In the genomic region with DNA sequence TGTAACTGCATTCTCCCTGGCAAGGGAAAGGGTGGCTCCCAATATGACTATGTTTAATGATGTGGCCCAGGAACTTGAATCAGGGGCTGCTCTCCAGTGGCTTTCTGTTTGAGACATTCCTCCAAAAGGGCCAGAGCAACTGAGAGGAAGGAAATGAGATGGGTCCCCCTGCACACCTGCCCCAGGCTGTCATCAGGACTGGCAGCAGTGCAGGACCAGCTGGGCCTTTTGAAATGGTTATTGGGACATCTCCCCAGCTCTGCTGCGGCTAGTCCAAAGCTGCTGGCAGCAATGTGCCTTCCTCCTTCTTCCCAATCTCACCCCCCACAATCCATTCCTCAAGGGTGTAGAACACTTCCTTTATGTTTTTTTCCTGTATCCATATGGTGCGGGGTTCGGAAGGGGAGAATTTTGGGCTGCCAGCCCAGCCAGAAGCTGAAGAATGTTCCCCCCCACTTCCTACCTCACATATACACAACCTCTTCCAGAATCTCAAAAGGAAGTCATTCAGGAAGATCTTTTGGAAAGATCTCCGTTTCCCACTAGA, we compare ENCODE assay signal across 21 mouse cellular contexts.
DNase-seq lines count a peak whose midpoint lies in the region; ATAC-seq and TF ChIP-seq lines count a peak whose summit lies in the region.
"Had no signal": no experiment of that assay in that cellular context is flagged by ENCODE, and none has a peak within 500 bp of the region (broad histone marks: within the 10 kb centered on the region; RNA-seq: fewer than 3 reads in every experiment).

No protein-coding gene starts in this region.

- no peak overlapping the region for H3K9ac ChIP-seq in liver, embryonic 11.5 days (ENCODE audit: low read depth, low read length)
- H3K9ac ChIP-seq: embryonic facial prominence, embryonic 15.5 days; hindbrain, embryonic 13.5 days; limb, embryonic 15.5 days; liver, postnatal 0 days had no signal

- no peaks in the 10 kb centered on the region for H3K79me2 ChIP-seq in myocyte (ENCODE audit: control insufficient read depth, insufficient read depth)

- intact Hi-C loops in heart, postnatal 36 days (cut with DNase I) = no loop called here

- no peak overlapping the region for H3K4me3 ChIP-seq in myocyte
- H3K4me3 ChIP-seq in liver, embryonic 11.5 days (ENCODE audit: low read depth, low read length) = no peak overlapping the region
- H3K4me3 ChIP-seq: embryonic facial prominence, embryonic 15.5 days; forebrain, embryonic 10.5 days; heart, embryonic 10.5 days; hindbrain, embryonic 13.5 days; limb, embryonic 15.5 days had no signal

- ATAC-seq in liver, embryonic 11.5 days (replicated peaks; ENCODE audit: low FRiP score) = no peak
- ATAC-seq: liver, postnatal 0 days had no signal

- 84% methylated on average over 4 of the region's 4 CpGs for WGBS in liver, embryonic 11.5 days

- H3ac ChIP-seq in myocyte (ENCODE audit: control insufficient read depth, insufficient read length) = no peak overlapping the region

- H3K4me1 ChIP-seq in liver, embryonic 11.5 days (replicated peaks; ENCODE audit: control insufficient read depth, insufficient read depth, low read length) = no peaks in the 10 kb centered on the region
- H3K4me1 ChIP-seq: forebrain, embryonic 10.5 days had no signal

- H3K9me3 ChIP-seq in liver, embryonic 11.5 days (ENCODE audit: control insufficient read depth, low read length) = no peaks in the 10 kb centered on the region
- H3K9me3 ChIP-seq: embryonic facial prominence, embryonic 15.5 days; forebrain, embryonic 10.5 days; heart, embryonic 10.5 days; hindbrain, embryonic 13.5 days; limb, embryonic 15.5 days had no signal

- H3K36me3 ChIP-seq in myocyte (ENCODE audit: control insufficient read depth, insufficient read depth) = no peaks in the 10 kb centered on the region
- H3K36me3 ChIP-seq in liver, embryonic 11.5 days (ENCODE audit: control insufficient read depth, insufficient read depth, low read length) = no peaks in the 10 kb centered on the region
- H3K36me3 ChIP-seq: embryonic facial prominence, embryonic 15.5 days; forebrain, embryonic 10.5 days; heart, embryonic 10.5 days; hindbrain, embryonic 13.5 days; limb, embryonic 15.5 days had no signal

- DNase-seq in cerebellum, postnatal 14 days = peak; percentile 23 to 24
- DNase-seq in cerebellum, postnatal 25 days = no peak
- peak; percentile 5 for DNase-seq in layer of hippocampus, adult 11-12 months (ENCODE audit: low spot score)
- DNase-seq in layer of hippocampus, postnatal 25 days (ENCODE audit: extremely low spot score in 1 of 2, low spot score in 1 of 2) = no peak
- peak; percentile 72 for DNase-seq in brain, adult 2 months (ENCODE audit: low read depth, low spot score)
- DNase-seq in heart, postnatal 36 days = no peak
- no peak for DNase-seq in liver, embryonic 11.5 days (ENCODE audit: low spot score)
- DNase-seq: adrenal gland, adult 2 months; cerebellum, adult 2 months; heart, postnatal 10 days; liver, postnatal 0 days; lung, postnatal 14 days; thymus, adult 2 months had no signal

- no peaks in the 10 kb centered on the region for H3K27me3 ChIP-seq in myocyte (ENCODE audit: control insufficient read depth, insufficient read depth, insufficient read length)
- H3K27me3 ChIP-seq in liver, embryonic 11.5 days (replicated peaks; ENCODE audit: control insufficient read depth, insufficient read depth, low read length) = no peaks in the 10 kb centered on the region
- H3K27me3 ChIP-seq: CH12.LX; embryonic facial prominence, embryonic 15.5 days; hindbrain, embryonic 13.5 days; limb, embryonic 15.5 days had no signal

- no peak overlapping the region for H3K27ac ChIP-seq in liver, embryonic 11.5 days (ENCODE audit: low read depth, low read length)
- H3K27ac ChIP-seq: embryonic facial prominence, embryonic 15.5 days; forebrain, embryonic 10.5 days; heart, embryonic 10.5 days; hindbrain, embryonic 13.5 days; kidney, postnatal 0 days; limb, embryonic 15.5 days had no signal

- TF ChIP-seq POLR2A in myocyte (IDR thresholded peaks at IDR 0.05; ENCODE audit: insufficient read length, low read depth) = no peak

- H3K4me2 ChIP-seq in myocyte (ENCODE audit: low read depth) = no peak overlapping the region
- H3K4me2 ChIP-seq in liver, embryonic 11.5 days = no peak overlapping the region
- H3K4me2 ChIP-seq: embryonic facial prominence, embryonic 15.5 days; hindbrain, embryonic 13.5 days; limb, embryonic 15.5 days had no signal

TF ChIP-seq in myocyte, 11 proteins besides CTCF, POLR2A, EP300 and RAD21:
- no peak for TF ChIP-seq CEBPB (IDR thresholded peaks at IDR 0.05; ENCODE audit: insufficient read depth, poor library complexity, severe bottlenecking)
- no peak for TF ChIP-seq USF1 (IDR thresholded peaks at IDR 0.05; ENCODE audit: low read depth)
- TF ChIP-seq E2F4 (IDR thresholded peaks at IDR 0.05; ENCODE audit: insufficient read depth) = no peak
- peak; percentile 51 to 95 (median 95) for TF ChIP-seq MYOD1 (IDR thresholded peaks at IDR 0.05; ENCODE audit: control insufficient read depth in 1 of 3, insufficient read length in 2 of 3, low read depth in 2 of 3)
- no peak for TF ChIP-seq REST (IDR thresholded peaks at IDR 0.05; ENCODE audit: insufficient read depth, insufficient read length)
- TF ChIP-seq TCF12 (IDR thresholded peaks at IDR 0.05; ENCODE audit: insufficient read depth, poor library complexity, severe bottlenecking) = peak; percentile 19
- peak in 1 of 3 experiments; percentile 74 for TF ChIP-seq MYOG (IDR thresholded peaks at IDR 0.05; ENCODE audit: control insufficient read depth in 1 of 3, insufficient read depth in 1 of 3, insufficient read length in 2 of 3, low read depth in 2 of 3)
- TF ChIP-seq TCF3 (IDR thresholded peaks at IDR 0.05; ENCODE audit: insufficient read length, low read depth) = peak; percentile 51

Comparison
In these comparisons a context has a peak if more than half of its experiments do, and no peak if none do; other contexts are left out.
1. DNase-seq: peak in cerebellum, postnatal 14 days (2 of 2), layer of hippocampus, adult 11-12 months (single experiment) and brain, adult 2 months (single experiment); none in cerebellum, postnatal 25 days (0 of 2), layer of hippocampus, postnatal 25 days (0 of 2), heart, postnatal 36 days (0 of 2) and liver, embryonic 11.5 days (single experiment).